Mouse (Mus musculus): ENCODE data around the gene Tesmin. TPM values are rescaled to one million over a fixed set of nuclear protein-coding genes. Genes with fewer than 3 reads are reported as not detected.

Tesmin gene
- polyA plus RNA-seq, 1 experiment, result 0.39 TPM

GRCm38 (mm10) chr19:3392384-3392783, 3.7 kb downstream of the Tesmin start:
- Histone ChIP-seq H3K79me2 (ENCODE audit: control insufficient read depth, insufficient read depth) (no peaks in the 10 kb centered on the region), H3K4me3 (ENCODE audit: insufficient read depth, poor library complexity, severe bottlenecking) (no peak overlapping the region), H3K36me3 (ENCODE audit: control insufficient read depth, insufficient read depth) (no peaks in the 10 kb centered on the region), H3K79me3 (ENCODE audit: low read depth) (no peaks in the 10 kb centered on the region), H3K27me3 (ENCODE audit: control insufficient read depth, insufficient read depth, insufficient read length) (no peaks in the 10 kb centered on the region), H3ac (ENCODE audit: control insufficient read depth, insufficient read length, low read depth) (no peak overlapping the region)
- TF ChIP-seq MYOD1 (IDR thresholded peaks at IDR 0.05; ENCODE audit: control insufficient read depth, insufficient read length, low read depth), result no peak
- no peak for TF ChIP-seq MYOG (IDR thresholded peaks at IDR 0.05; ENCODE audit: control insufficient read depth, extremely low read depth, insufficient read length)
- no peak for TF ChIP-seq FOSL1 (IDR thresholded peaks at IDR 0.05; ENCODE audit: insufficient read depth, low read length, poor library complexity, severe bottlenecking)

GRCm38 (mm10) chr19:3394216-3394615, 5.6 kb downstream of the Tesmin start:
- no peaks in the 10 kb centered on the region for H3K27me3 ChIP-seq (ENCODE audit: control insufficient read depth, insufficient read depth, insufficient read length)
- no peaks in the 10 kb centered on the region for H3K36me3 ChIP-seq (ENCODE audit: control insufficient read depth, insufficient read depth)
- H3K79me3 ChIP-seq (ENCODE audit: low read depth), result no peaks in the 10 kb centered on the region
- no peak overlapping the region for H3ac ChIP-seq (ENCODE audit: control insufficient read depth, insufficient read length, low read depth)
- TF ChIP-seq MYOG (IDR thresholded peaks at IDR 0.05; ENCODE audit: control insufficient read depth, extremely low read depth, insufficient read length), result no peak
- no peak for TF ChIP-seq USF1 (IDR thresholded peaks at IDR 0.05; ENCODE audit: low read depth)
- no peak for TF ChIP-seq CEBPB (IDR thresholded peaks at IDR 0.05; ENCODE audit: low read depth)
- TF ChIP-seq MAX (IDR thresholded peaks at IDR 0.05), result no peak
- no peak for TF ChIP-seq FOSL1 (IDR thresholded peaks at IDR 0.05; ENCODE audit: insufficient read depth, low read length, poor library complexity, severe bottlenecking)
- TF ChIP-seq MYOD1 (IDR thresholded peaks at IDR 0.05; ENCODE audit: control insufficient read depth, insufficient read length, low read depth), result no peak
- TF ChIP-seq CTCF (IDR thresholded peaks at IDR 0.05; ENCODE audit: control insufficient read depth, insufficient read depth, insufficient read length), result no peak
- no peak overlapping the region for H3K4me3 ChIP-seq (ENCODE audit: insufficient read depth, poor library complexity, severe bottlenecking)
- H3K79me2 ChIP-seq (ENCODE audit: control insufficient read depth, insufficient read depth), result no peaks in the 10 kb centered on the region

- no peak overlapping the region for H3K4me3 ChIP-seq (ENCODE audit: insufficient read depth, poor library complexity, severe bottlenecking)
- H3K27me3 ChIP-seq (ENCODE audit: control insufficient read depth, insufficient read depth, insufficient read length), result no peaks in the 10 kb centered on the region
- no peaks in the 10 kb centered on the region for H3K79me2 ChIP-seq (ENCODE audit: control insufficient read depth, insufficient read depth)
- TF ChIP-seq MYOD1 (IDR thresholded peaks at IDR 0.05; ENCODE audit: control insufficient read depth, insufficient read length, low read depth) (no peak), MAX (IDR thresholded peaks at IDR 0.05) (no peak), FOSL1 (IDR thresholded peaks at IDR 0.05; ENCODE audit: insufficient read depth, low read length, poor library complexity, severe bottlenecking) (no peak), MYOG (IDR thresholded peaks at IDR 0.05; ENCODE audit: control insufficient read depth, extremely low read depth, insufficient read length) (no peak), USF1 (IDR thresholded peaks at IDR 0.05; ENCODE audit: low read depth) (no peak), CEBPB (IDR thresholded peaks at IDR 0.05; ENCODE audit: low read depth) (no peak), CTCF (IDR thresholded peaks at IDR 0.05; ENCODE audit: control insufficient read depth, insufficient read depth, insufficient read length) (no peak)
- no peak overlapping the region for H3ac ChIP-seq (ENCODE audit: control insufficient read depth, insufficient read length, low read depth)
- no peaks in the 10 kb centered on the region for H3K36me3 ChIP-seq (ENCODE audit: control insufficient read depth, insufficient read depth)
- no peaks in the 10 kb centered on the region for H3K79me3 ChIP-seq (ENCODE audit: low read depth)
Observed at GRCm38 (mm10) chr19:3400057-3400456, 11.4 kb downstream of the Tesmin start.

- TF ChIP-seq CEBPB (IDR thresholded peaks at IDR 0.05; ENCODE audit: low read depth), result no peak
- no peak for TF ChIP-seq MYOD1 (IDR thresholded peaks at IDR 0.05; ENCODE audit: control insufficient read depth, insufficient read length, low read depth)
- no peak for TF ChIP-seq USF1 (IDR thresholded peaks at IDR 0.05; ENCODE audit: low read depth)
- TF ChIP-seq CTCF (IDR thresholded peaks at IDR 0.05; ENCODE audit: control insufficient read depth, insufficient read depth, insufficient read length), result no peak
- TF ChIP-seq FOSL1 (IDR thresholded peaks at IDR 0.05; ENCODE audit: insufficient read depth, low read length, poor library complexity, severe bottlenecking), result no peak
- TF ChIP-seq MAX (IDR thresholded peaks at IDR 0.05), result no peak
- TF ChIP-seq MYOG (IDR thresholded peaks at IDR 0.05; ENCODE audit: control insufficient read depth, extremely low read depth, insufficient read length), result no peak
- Histone ChIP-seq H3K79me2 (ENCODE audit: control insufficient read depth, insufficient read depth) (no peaks in the 10 kb centered on the region), H3K27me3 (ENCODE audit: control insufficient read depth, insufficient read depth, insufficient read length) (no peaks in the 10 kb centered on the region), H3K79me3 (ENCODE audit: low read depth) (no peaks in the 10 kb centered on the region), H3K4me3 (ENCODE audit: insufficient read depth, poor library complexity, severe bottlenecking) (no peak overlapping the region), H3ac (ENCODE audit: control insufficient read depth, insufficient read length, low read depth) (no peak overlapping the region), H3K36me3 (ENCODE audit: control insufficient read depth, insufficient read depth) (no peaks in the 10 kb centered on the region)
Observed at GRCm38 (mm10) chr19:3401504-3401903, 12.8 kb downstream of the Tesmin start.

GRCm38 (mm10) chr19:3401943-3402342, 13.3 kb downstream of the Tesmin start:
- Histone ChIP-seq H3K79me3 (ENCODE audit: low read depth) (no peaks in the 10 kb centered on the region), H3K27me3 (ENCODE audit: control insufficient read depth, insufficient read depth, insufficient read length) (no peaks in the 10 kb centered on the region), H3ac (ENCODE audit: control insufficient read depth, insufficient read length, low read depth) (no peak overlapping the region), H3K79me2 (ENCODE audit: control insufficient read depth, insufficient read depth) (no peaks in the 10 kb centered on the region), H3K36me3 (ENCODE audit: control insufficient read depth, insufficient read depth) (no peaks in the 10 kb centered on the region), H3K4me3 (ENCODE audit: insufficient read depth, poor library complexity, severe bottlenecking) (no peak overlapping the region)
- TF ChIP-seq CEBPB (IDR thresholded peaks at IDR 0.05; ENCODE audit: low read depth) (no peak), FOSL1 (IDR thresholded peaks at IDR 0.05; ENCODE audit: insufficient read depth, low read length, poor library complexity, severe bottlenecking) (no peak), CTCF (IDR thresholded peaks at IDR 0.05; ENCODE audit: control insufficient read depth, insufficient read depth, insufficient read length) (no peak), MYOD1 (IDR thresholded peaks at IDR 0.05; ENCODE audit: control insufficient read depth, insufficient read length, low read depth) (no peak), USF1 (IDR thresholded peaks at IDR 0.05; ENCODE audit: low read depth) (no peak), MYOG (IDR thresholded peaks at IDR 0.05; ENCODE audit: control insufficient read depth, extremely low read depth, insufficient read length) (no peak), MAX (IDR thresholded peaks at IDR 0.05) (no peak)

- H3K4me3 ChIP-seq (ENCODE audit: insufficient read depth, poor library complexity, severe bottlenecking), result no peak overlapping the region
- TF ChIP-seq MAX (IDR thresholded peaks at IDR 0.05) (no peak), MYOG (IDR thresholded peaks at IDR 0.05; ENCODE audit: control insufficient read depth, extremely low read depth, insufficient read length) (no peak), USF1 (IDR thresholded peaks at IDR 0.05; ENCODE audit: low read depth) (no peak), CEBPB (IDR thresholded peaks at IDR 0.05; ENCODE audit: low read depth) (no peak), CTCF (IDR thresholded peaks at IDR 0.05; ENCODE audit: control insufficient read depth, insufficient read depth, insufficient read length) (no peak)
- H3K79me2 ChIP-seq (ENCODE audit: control insufficient read depth, insufficient read depth), result no peaks in the 10 kb centered on the region
- no peaks in the 10 kb centered on the region for H3K36me3 ChIP-seq (ENCODE audit: control insufficient read depth, insufficient read depth)
- H3K27me3 ChIP-seq (ENCODE audit: control insufficient read depth, insufficient read depth, insufficient read length), result no peaks in the 10 kb centered on the region
- no peak overlapping the region for H3ac ChIP-seq (ENCODE audit: control insufficient read depth, insufficient read length, low read depth)
- no peaks in the 10 kb centered on the region for H3K79me3 ChIP-seq (ENCODE audit: low read depth)
Observed at GRCm38 (mm10) chr19:3402390-3402789, 13.7 kb downstream of the Tesmin start.

Measured in C2C12 (cell line).